Mouse (Mus musculus): ENCODE data around the gene Slc3a1.

Slc3a1 gene

DNA sequence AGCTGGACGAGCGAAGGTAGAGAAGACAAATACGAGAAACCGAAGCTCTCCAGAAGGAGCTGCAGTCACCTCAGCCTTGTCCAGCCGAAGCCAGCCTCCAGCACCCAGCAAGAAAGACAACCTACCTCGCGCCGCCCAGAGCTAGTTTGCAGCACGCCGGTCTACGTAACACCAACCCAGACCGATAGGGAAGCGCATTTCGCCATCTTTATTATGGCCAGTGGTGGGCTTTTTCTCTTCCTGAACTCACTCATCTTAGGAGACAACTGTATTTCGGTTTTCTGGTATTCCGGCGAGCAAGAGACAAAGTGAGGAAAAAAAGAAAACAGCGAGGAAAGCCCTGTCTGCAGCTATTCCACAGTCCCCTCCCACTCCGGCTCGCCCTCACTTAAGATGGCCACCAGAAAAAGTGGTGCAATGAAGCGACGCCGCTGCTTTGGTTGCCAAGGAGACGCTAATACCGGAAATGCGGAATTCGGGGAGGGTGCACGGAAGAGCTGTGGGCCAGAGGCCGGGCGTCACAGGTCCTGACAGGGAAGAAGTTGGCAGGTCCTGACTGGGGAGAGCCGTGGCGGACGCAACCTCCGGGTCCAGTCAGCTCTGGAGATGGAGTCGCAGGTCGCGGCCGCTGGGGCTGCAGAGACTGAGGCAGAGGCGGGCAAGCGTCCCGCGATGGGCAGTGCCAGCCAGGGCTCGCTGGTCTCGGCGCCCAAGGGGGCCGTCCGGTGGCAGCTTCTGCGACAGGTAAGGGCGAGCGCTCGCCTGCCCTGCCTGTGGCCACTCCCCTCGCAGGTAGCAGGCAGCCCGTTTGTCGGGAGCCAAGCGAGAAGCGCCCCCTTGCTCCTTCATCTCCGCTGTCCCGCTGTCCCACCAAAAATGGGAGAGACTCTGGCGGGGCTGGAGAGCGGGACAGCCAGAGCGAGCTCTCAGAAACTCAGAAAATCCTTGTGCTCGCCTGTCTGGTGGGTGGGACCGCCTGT lies 62.2 kb downstream of the Slc3a1 start, which contains the start of the genes Prepl and Camkmt:
Prepl (minus strand) TSS at position 122 of the 980 bp plus-strand sequence.
Camkmt (plus strand) TSS at position 433 of the 980 bp plus-strand sequence.
- DNase-seq = peak; percentile 98

DNA sequence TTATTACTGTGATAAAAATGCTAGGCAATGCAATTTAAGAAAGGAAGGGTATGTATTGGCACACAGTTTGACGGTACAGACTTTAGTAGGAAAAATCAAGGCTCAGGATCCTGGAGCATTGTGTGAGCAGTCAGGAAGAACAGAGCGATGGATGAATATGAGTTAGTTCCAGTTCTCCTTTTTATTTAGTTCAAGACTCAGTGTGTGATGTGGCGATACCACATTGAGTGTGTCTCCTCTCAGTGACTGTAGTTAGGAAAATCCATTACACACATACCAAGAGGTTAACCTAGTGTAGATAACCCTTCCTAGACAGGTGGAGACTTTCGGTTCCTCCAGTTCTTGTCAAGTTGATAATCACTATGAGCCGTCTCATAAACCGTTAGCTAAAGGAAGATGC lies 63.6 kb downstream of the Slc3a1 start:
- DNase-seq = no peak

DNA sequence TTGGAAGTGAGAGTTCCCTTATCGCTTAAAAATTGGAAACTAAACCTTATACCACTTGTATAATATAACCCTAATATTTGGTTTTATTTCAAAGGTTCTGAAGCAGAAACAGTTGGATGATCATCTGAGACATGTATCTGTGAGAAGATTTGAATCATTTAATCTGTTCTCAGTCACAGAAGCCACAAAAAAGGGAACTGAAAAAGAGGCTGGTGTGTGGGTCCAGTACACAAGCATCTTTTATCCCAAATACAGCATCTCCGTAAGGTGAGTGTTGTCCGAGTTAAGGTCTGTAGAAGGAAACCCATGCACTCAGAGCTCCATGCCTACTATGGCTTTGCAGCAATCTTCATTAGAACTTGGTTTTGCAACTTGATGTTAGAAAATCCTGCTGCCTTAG lies 68.2 kb downstream of the Slc3a1 start:
- no peak for DNase-seq

DNA sequence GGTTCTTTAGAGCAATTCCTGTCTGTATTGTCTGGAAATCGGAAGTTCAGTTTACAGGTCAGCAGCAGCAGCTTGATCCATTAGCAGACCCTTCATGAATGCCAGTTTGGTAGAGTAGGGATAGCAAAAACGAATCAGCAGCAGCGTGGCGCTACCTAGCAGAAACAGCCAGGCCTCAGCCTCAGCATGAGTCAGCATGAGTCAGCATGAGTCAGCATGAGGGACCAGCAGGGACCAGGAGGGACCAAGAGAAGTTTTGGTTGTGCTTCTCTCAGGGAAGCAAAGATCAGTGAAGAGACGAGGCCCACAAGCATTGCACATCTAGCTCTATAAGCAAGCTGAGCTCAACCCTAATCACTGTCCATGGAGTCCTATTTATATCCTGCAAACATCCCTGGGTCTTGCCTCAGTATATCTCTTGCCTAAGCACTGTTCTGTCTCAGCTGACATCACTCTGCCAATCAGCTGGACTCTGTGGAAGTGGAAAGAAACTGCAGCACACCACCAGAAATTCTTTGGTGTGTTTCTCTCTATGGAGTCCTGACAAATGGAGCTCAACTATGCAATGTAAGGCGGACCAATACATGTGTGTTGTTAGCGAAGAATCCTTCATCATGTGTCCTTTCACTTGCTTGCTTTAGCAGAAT lies 70.6 kb downstream of the Slc3a1 start:
- DNase-seq = no peak

DNA sequence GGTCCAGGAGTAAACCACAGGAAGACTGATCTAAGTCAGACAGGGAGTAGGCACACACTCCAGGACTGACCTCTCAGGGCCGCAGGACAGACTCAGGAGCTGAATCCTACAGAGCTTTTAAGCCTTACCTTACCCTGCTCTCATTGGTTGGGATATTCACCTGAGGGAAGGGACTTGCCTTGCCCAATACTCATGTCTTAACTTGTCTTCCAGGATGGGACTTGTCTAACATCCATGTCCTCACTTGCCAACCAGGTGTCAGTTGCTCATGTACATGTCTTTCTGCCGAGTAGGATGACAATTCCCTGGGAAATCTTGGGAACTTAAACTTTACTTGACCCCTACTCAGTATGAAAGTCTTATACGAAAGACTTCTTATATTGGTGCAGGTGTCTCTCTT lies 72.1 kb downstream of the Slc3a1 start:
- DNase-seq = no peak

DNA sequence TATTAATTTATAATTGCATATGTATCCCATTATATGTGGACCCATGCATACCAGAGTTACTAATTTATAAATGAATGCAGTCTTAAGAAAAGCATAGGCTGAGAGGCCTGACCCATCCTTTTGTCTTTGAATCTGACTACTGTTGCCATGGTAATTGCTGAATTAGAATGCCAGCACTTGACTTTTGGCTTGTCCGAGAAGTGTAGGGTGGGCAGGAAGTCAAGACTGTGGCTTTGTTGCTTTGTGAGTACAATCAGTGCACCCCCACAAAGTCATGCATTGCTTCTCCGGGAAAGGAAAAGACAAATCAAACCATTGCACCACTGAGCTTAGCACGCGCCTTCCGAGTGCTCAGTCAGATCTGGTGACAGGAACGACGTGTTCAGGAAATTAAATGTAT lies 73.6 kb downstream of the Slc3a1 start:
- peak; percentile 14 for DNase-seq

GRCm38 (mm10) chr17:85103310-85103709 lies 75.1 kb downstream of the Slc3a1 start:
- peak; percentile 29 for DNase-seq

GRCm38 (mm10) chr17:85110640-85111039 lies 82.5 kb downstream of the Slc3a1 start:
- no peak for DNase-seq

- DNase-seq = no peak
These were observed 85.3 kb downstream of the Slc3a1 start for GRCm38 (mm10) chr17:85113441-85113840.

Measured in embryo, embryonic 11 days (tissue).